Mouse (Mus musculus) left cerebral cortex, postnatal 10 days (tissue): Measurements from ENCODE around the gene Plcb4. TPM values are rescaled to one million over a fixed set of nuclear protein-coding genes. Genes with fewer than 3 reads are reported as not detected.

Source experiments
- DNase-seq, 2 experiments: peaks; one replicate each; pipeline ENCODE4 v3.0.0; 2021 to 2022; ENCODE audit warnings: low spot score in 2 of 2, mixed read lengths in 1 of 2; ENCODE audit errors: extremely low spot score in 1 of 2
- intact Hi-C: fragments of 180-260 bp; cut with DNase I; formaldehyde crosslinking; loops from one replicate; pipeline ENCODE4 v1.15.1; 2025
- total RNA-seq, 2 experiments: library from RNA; stranded (reverse); gene quantifications; 2 replicates each; pipeline ENCODE4 v1.2.3; 2021

The Plcb4 gene
- total RNA-seq, 2 experiments from 2014 or later, result 44.2 to 47.5 TPM

DNA sequence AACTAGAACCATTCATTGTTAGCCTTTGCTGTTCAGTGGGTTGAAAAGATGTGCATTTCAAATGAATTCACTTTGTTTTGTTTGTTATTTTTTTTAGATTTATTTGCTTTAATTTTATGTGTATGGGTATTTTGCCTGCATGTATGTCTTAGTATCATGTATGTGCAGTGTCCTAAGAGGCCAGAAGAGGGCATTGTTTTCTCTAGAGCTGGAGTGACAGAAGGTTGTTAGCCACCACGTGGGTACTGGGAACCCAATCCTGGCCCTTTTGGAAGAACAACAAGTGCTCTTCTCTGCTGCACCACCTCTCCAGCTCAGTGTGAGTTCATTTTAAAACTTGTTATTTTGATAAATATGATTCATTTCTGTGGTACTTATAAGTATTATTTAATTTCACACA lies 5.0 kb downstream of the Plcb4 start:
- DNase-seq, result no peak
- intact Hi-C loops, result no loop called here

DNA sequence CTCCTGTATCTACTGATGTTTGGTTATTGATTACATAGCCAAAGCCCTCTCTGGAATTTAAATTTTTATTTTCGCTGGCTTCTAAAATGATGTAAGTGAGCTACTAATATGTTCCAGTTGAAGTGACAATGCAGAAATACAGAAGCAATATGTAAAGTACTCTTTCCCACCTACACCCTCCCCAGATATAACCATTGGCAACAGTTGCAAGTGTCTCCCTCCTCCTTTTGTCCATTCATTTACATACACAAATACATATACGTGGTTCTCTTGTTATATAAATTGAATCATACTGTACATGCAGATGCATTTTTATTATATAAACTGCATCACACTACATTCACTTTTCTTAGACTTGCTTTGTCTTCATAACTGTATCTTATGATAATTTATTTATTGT lies 8.7 kb downstream of the Plcb4 start:
- intact Hi-C loops, result no loop called here
- no peak for DNase-seq

DNA sequence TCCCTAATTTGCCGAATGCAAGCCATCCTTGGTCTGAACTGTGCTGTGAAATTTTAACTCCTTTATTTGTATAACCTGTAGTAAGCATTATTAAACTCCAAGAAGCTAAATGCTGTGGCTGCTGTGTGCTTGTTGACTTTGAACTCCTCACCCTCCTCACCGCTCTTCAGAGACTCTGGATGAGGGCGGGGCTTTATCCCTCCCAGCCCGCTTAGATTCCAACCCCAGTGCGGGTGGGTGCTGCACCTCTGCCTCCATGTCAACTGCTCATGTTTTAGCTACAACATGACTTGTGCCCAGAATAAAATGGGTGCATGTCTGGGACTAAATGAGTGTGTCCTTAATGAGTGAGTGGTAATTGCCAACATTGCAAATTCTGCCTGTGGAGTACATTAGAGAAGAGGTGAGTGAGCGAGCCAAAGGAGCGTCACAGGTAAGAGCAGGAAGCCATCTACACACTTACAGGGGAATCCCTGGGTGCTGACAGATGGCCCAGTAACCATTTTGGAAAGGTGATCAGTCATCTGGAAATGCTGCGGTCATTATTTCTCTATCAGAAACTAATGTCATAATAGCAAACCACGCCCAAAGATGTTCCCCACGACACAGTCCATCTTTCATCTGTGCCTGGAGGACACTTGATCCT lies 13.8 kb downstream of the Plcb4 start:
- intact Hi-C loops, result no loop called here
- no peak for DNase-seq

DNA sequence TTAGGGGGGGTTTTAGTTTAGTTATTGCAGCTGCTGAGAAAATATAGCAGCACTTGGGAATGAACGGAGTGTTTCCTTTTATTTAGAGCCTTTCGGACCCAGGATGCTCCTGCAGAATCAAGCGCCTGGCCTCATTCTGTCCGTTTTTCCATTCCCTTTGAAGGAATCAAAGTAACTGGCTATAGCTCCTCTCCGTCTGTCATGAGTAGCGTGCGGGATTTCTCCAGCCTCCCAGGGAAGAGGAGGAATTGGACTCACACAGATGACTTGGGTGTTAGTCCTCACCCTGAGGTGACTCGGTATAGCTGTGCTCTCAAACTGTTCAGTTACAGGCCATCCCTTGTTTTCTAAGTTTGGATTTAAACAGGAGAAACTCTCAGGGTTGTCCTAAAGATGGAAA lies 14.8 kb downstream of the Plcb4 start:
- no peak for DNase-seq
- intact Hi-C loops, result no loop called here

DNA sequence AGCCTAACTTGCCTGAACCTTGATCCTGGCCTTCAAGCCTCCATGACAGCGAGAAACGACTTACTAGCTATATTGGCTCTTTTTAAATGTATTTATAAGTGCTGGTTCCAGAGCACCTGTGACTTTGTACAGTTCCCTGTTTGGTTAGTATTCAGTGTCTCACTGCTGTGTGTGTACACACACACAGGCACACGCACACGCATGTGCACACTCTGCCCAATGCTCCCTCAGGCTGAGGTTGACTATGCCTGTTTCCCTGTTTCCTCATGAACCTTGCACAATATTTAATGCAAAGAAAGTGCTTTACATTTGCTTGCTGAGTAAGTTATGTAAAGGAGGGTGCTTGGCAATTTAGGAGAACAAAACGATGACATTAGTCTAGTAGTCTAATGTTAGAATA lies 16.5 kb downstream of the Plcb4 start:
- DNase-seq, result no peak
- intact Hi-C loops, result no loop called here

DNA sequence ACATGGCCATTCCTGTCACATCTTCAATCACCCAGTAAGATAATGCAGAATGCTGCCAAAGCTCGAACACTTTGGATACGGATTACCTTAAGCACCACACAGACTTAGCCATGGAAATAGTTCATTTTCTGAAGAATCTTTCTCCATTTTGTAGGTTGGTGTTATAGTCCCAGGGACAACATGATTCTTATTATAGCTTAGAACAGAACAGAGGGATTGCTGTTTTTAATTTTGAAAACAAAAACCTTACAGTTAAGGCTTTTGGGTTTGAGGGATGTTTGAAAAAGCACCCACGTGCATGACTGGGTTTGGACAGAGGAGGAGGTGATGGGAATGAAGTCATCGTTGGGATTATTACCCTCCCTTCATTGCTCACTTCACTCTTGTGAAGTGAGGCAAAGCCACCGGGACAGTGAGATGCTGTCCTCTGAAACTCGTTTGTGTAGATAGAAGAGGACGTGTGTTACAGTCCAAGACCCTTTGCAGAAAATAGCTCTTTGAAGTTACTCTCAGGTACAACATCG lies 18.2 kb downstream of the Plcb4 start:
- intact Hi-C loops, result no loop called here
- DNase-seq, result no peak

DNA sequence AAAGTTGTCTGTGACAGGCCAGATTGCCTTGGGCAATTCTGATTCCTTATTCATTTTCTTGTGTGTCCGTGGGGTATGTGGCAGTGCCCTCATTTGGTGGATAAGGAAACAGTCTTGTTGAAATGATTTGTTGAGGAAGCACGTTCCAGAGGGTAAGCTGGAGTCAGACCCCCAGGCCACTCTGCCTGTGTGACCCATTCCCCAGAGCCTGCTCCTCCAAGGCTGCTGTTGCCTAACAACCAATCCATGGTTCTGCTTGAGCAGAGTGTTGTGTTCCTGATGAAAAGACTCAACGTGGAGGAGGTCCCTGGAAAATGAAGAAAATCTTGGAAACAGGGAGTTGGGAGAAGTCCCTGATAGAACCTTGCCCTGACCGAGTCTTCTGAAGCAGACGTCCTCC lies 18.8 kb downstream of the Plcb4 start:
- intact Hi-C loops, result no loop called here

DNA sequence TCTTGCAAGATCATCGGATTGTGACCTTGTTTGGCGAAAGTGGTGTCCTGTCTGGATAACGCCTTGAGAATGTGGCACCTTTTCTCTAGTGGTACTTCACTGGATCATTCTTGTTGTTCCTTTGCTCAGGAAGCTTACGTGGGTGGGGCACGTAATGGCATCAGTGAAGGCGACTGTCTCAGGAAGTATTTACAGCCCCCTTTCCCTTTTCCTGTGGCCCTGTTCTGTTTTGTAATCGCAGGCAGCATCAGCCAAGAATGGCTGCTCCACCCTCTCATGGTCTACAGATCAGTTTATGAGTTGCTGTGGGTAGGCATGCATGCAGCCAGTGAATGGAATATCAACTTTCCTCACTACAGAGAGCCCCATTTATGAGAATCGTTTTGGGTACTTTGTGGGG lies 21.2 kb downstream of the Plcb4 start:
- intact Hi-C loops, result no loop called here
- DNase-seq, result no peak

More for the DNA sequence above, 18.8 kb downstream of the Plcb4 start:
- DNase-seq, result no peak

DNA sequence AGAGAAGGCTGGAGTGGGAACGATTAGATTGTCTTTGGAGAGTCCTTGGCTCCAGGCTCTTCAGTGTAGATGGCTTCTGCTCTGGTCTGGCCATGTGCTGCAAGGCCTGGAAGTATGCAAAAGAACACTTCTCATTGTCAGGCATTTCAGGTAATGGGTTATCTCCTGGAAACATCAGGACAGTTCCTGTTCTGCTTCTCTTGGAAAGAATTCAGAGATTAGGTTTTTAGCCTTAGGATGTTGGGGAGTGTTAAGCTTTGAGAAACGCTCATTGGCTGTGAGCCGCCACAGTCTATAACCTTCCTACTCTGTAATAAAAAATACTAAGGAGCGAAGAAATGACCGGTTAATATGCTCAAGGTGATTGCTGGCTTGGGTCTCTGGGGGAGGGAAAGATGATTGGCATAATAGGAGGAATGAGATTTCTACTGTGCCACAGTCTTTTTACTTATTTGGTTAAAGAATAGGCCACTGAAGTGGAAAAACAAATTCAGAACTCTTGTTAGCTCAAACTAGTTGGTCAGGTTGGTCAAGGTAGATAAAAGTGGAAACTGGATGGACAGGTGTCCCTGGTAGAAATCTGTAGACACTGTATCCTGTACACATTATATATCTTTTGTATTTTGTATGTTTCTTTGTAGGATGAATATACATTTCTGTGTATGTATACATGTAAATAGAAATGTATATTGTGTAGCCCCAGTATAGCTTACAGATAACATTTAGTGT lies 21.8 kb downstream of the Plcb4 start:
- intact Hi-C loops, result no loop called here

DNA sequence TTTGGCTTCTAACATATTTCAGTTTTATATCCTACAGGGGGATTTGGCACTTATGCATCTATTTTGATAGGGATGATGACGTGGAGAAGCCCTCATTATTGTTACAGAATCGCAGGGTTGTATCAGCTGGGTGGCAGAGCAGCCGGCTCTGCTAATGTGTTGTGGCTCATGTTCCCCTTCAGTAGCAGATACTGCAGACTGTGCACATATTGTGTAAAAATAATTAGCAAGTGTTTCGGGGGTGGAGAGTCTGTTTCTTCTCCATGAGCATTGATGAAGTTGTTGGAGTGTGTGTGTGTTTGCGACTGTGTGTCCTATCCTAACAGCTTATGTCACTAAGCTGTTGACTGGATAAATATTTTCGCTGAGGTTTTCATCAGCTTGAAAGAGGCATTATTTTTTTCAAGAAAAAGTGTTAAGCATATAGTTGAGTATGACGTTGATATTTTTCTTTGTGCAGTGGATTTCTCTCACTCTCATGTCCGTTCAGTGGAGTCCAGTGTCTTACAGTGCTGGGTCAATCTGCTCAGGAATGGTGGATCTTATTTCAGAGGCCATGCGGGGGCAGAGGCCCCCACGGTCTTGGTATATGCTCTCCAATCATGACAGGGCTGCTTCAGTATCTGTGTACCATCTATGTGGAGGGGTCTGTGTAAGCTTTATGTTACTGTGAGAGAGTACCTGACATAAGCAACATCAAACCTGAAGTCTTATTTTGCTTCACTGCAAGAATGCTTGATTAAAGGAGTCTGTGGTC lies 25.1 kb downstream of the Plcb4 start:
- intact Hi-C loops, result no loop called here
- DNase-seq, result peak in 1 of 2 experiments; percentile 31

More for the DNA sequence above, 21.8 kb downstream of the Plcb4 start:
- DNase-seq, result no peak

DNA sequence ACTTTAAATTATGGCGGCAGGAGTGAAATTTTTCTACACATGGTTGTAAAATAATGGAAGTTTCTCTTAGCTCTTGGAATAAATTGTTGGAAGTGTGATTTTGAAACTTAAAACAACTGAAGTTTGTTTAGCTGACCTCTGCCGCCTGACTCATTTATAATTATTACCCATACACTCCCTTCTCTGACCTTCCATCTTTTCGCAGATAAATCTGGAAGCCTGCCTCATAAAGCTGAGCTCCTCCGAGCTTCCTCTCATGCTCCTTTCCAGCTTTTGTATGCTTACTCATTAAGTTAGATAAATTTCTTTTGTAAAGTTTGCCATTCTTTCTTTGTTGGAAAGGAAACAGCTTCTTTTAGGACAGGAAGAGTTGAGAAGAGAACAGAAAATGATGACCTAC lies 27.9 kb downstream of the Plcb4 start:
- DNase-seq, result no peak
- intact Hi-C loops, result no loop called here

DNA sequence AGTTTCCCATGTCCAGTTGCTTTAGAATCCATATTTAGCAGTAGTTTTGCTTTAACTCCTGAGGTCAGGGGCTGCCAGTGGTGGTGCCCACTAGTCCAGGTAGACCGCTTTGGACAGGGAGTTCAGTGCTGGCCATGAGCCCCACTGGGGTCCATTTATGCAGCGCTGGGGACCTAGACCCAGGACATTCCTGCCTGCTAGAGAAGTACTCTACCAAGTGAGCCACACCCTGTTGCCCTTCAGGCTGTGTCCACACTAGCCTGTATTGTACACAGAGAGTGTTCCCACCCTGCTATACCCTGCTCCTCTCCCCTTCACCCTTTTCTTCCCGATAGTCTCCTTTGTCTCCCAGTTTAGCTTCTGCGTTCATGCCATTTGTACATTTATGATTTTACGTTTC lies 28.8 kb downstream of the Plcb4 start:
- DNase-seq, result no peak
- intact Hi-C loops, result no loop called here

DNA sequence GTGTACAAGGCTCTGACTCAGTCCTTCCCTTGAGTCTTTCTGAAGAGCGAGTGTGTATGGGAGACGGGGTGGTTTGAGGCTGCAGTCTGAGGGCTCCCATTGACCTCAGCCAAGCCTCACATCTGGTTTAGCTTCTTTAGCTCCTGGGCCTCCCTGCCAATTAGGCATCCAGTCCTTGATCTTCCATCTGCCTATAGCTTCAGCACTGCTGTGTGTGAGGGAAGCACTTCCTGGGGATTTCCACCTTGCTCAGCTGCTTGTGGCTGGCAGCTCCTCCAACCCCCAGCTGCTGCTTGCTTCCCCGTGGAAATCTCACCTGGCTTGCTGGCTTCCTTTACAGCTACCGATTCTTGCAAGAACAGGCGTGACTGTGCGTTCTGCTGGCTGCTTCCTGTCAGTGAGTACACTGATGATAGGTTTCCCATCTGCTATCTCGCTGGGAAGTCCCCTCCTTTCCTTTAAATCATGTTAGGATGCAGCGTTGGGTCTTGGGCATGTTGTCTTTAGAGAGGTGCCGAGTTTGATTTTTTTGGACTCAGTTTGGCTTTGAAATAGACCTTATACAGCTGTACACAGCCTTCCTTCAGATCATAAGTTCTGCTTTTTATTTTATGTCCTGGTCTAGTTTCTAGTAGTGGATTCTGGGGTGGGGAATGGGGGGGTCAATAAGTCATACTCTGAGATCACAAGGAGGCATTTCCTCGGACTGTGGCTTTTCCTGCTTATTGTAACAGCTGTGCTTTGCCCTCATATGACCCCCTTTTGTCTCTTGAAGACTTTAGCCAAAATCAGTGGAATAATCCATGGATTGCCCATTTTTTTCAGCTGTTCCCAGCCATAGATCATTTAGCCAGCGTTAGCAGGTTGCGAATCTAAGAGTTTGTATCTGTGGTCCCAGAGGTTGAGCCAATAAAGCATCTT lies 34.0 kb downstream of the Plcb4 start:
- intact Hi-C loops, result no loop called here
- DNase-seq, result peak in 1 of 2 experiments; percentile 45

DNA sequence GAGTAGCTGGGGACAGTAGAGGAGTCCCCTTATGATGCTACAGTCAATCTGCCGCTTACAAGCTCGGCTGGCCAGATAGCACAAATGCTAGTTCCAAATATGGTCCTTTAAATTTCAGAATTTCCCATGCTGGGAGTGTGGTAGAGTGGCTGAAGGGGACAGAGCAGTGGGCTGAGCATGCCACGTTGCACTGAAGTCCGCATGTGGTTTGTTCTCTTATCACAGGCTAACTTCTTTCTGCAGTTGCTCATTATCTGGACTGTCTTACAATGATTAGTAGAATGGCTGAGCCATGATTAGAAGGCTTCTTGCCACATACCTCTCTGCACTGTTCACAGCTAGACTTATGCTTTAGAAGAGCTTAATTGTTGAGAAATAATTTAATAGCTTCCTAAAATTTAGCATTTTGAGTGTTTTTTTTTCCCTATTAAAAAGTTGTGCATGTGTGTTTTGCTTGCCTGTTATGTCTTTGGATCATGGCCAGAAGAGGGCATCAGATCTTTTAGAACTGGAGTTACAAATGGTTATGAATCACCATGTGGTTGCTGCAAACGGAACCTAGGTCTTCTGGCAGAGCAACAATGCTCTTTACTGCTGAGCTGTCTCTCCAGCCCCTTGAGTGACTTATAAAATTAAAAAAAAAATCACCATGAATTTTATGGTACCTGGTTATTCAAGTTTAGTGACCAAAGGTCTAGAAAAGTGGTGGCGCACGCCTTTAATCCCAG lies 42.0 kb downstream of the Plcb4 start:
- no peak for DNase-seq
- intact Hi-C loops, result no loop called here

DNA sequence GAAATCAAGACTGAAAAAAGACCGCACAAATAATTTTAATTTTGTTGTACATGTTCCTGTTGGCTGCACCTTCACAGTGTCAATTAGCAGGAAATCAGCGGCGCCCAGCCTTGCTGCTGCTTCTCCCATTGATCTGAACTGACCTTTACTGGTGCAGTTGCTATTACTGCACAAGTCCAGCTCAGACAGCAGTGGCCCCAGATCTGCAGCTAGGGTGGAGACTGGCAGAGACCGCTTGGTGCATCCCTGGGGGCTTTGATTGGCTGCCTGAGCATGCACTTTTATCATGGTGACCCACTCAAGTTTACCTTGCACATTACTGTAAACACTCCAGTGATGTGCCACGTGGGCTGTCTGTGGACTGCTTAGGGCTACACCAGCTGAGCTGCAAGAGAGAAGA lies 45.9 kb downstream of the Plcb4 start:
- intact Hi-C loops, result no loop called here
- no peak for DNase-seq

DNA sequence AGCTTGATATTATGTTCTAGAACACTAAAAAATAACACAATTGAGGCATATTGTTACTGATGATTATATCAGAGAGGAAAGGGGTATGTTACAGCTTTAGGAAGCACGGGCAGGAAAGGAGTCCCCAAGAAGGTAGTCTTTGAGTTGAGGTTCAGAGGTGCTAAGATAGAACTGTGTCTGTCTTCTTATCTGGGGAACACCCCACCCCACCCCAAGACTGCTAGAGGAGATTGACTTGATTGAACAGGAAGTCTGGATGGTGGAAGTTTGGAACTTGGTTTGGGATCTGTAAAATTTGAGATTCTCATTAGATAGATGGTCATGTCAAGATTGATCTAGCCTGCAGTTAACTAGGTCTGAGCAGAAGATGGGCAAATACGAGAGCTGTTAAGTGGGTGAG lies 48.5 kb downstream of the Plcb4 start:
- no peak for DNase-seq
- intact Hi-C loops, result no loop called here

DNA sequence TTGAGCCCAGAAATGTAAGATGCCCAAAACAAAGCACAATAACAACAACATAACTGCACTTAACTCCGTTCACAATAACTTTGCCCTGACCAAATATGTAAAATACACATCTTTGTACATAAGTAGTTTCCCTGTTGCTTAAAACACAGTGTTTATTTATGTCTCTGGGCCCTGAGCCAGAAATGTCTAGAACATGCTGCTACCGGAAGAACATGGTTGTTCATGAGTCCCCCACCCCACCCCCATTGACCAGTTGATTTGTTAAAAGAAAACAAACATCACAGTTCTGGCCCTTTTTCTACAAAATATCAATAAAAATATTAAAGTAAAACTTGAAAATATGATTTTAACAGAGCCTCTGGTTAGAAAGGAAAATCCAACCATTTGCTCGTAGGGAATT lies 49.6 kb downstream of the Plcb4 start:
- intact Hi-C loops, result no loop called here

DNA sequence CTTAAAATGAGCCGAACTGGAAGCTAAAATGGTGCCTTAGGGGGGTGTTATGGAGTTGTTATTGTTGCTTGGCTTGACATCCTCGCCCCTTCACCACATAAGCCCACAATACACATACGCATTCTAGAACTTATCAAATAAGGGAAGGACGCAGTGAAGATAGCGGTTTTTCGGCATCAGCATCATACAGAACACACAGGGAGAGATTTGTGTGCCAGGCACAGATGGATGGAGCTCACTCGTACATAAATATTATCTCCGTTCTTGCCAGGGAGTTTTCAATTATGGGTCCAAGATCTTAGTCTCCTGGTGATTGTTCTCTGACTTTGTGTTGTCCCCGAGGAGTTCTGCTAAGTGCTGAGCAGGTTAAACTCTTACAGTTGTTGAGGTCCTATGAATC lies 50.0 kb downstream of the Plcb4 start:
- DNase-seq, result no peak
- intact Hi-C loops, result no loop called here

More for the DNA sequence above, 49.6 kb downstream of the Plcb4 start:
- DNase-seq, result peak in 1 of 2 experiments; percentile 45
